Mouse (Mus musculus): ENCODE results near the gene C1ql3.

Gene C1ql3

DNA sequence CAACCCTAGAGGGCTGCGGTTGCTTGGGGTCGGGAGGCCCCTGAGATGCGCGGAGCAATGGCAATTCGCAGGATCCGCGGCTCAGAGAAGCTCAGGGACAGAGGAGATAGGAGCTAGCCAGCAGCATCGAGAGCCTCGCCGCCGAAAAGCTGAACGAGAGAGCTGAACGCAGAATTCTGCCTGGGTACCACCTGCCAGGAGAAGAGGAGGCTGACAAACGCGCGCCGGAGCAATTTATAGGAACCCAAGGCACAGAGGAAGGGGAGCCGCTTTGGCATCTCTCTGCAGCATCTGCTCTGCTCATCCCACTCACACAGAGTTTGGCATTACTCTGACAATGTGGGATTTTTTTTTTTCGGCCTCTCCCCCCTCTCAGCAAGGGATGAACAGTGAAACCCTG lies at the start of gene C1ql3:
TSS of gene C1ql3 (minus strand) at position 335 of the 400 bp plus-strand sequence.
- DNase-seq: peak in 1 of 2 experiments; percentile 17

DNA sequence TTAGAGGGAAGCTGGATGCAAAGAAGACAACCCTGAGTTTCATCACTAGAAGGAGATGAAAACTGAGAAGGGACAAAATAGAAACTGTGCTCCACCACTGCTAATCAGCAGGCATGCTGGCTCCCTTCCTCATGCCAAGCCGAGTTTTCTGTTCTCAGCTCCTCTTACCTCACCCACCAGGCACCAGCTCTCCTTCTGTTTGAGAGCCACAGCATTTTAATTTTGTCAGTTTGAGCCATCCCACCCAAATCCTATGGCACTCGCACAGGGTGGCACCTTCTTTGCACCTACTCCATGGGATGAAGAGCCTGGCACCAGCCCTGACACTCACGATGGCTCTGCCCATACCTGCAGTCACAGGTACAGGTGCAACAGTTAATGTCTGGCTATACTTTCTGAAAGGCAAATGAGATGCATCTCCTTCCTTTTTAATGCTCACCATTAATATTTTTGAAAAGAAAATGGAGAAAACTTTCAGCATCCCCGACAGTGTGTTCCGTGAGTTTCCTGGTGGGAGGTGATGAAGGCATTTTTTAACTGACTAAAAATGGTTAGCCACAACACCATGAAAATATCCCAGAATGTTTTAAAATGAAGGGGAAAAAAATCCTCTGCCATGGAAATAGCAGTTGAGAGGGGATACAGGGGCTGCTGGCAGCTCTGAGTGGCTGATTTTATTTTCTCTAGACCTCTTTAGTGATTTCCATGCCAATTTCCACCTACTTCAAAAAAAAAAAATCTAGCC lies 49.0 kb upstream of the C1ql3 start:
- no peak for DNase-seq

DNA sequence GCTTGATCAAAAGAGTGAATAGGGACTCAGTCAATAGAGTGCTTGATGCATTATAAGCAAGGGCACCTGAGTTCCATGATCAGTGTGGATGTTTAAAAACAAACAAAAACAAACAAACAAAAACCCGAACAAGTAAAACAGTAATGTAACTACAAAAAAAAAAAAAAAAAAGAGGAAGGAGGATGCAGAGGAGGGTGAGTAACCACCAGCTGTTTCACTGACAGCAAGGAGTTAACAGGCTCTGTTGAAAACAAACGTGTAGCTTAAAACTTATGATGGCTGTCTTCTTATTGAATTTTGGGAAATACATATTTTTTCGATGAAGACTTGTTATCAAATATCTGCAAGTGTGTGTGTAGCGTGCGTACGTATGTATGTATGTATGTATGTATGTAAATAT lies 37.0 kb upstream of the C1ql3 start:
- DNase-seq: no peak

DNA sequence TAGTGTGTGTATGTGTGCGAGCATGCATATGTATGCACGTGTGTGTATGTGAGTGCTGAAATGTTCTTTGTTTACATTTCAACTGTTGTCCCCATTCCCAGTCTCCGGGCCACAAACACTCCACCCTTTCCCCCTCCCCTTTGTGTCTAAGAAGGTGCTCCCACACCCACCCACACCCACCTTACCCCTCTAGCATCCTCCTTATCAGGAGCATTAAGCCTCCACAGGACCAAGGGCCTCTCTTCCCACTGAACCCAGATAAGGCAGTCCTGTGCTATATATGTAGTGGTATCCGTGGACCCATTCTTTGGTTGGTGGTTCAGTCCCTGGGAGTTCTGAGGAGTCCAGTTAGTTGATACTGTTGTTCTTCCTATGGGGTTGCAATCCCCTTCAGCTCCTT lies 32.9 kb upstream of the C1ql3 start:
- DNase-seq: no peak

DNA sequence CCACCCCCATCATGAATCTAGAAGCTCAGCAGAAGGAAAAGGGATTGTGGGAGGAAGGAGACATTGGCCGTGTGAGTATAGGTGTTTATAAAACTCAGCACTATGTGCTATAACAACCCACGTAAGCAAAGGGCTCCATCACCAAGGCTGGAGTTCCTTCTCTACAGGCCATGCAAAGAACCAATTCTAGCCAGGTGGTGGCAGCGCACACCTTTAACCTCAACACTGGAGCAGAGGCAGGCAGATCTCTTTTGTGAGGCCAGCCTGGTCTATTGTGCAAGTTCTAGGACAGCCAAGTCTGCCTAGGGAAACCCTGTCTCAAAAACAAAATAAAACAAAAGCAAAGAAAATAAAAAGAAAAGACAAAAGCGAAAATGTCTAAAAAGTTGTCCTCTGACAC lies 28.2 kb upstream of the C1ql3 start:
- no peak for DNase-seq

DNA sequence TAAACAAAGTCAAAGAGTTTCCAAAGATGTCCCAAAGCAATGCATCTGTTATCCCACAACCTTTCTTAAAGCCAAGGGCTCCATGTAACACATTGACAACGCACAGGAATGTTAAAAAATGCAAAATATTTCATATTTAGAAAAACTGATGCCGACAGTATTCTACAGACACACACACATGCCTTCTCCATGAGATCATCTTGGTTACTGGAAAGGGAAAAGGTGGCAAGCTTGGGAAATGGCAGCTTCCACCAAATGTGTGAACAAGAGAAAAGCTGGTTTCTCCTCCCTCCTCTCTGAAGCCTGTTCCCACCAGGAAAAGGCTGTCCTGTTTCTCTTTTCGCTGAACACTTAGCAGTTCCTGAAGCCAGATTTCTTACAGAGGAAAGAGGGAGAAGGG lies 27.2 kb upstream of the C1ql3 start:
- DNase-seq: no peak

DNA sequence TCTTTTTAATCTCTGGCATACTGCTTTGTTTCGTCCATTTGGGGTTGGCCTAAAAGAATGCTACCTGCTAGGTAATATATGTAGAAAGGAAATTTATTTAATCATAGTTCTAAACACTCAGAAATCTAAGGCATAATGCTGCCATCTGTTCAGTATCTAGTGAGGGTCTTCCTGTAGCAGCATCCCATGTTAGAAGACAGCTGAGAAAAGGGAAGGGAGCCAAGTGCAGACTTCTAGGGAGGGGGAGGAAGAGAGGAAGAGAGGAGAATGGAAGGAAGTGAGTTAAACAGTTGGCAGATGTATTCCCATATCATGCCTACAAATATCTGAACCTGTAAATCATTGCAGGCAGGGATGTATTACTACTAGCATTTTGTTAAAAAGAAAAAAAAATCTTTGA lies 7.3 kb upstream of the C1ql3 start:
- DNase-seq: no peak

DNA sequence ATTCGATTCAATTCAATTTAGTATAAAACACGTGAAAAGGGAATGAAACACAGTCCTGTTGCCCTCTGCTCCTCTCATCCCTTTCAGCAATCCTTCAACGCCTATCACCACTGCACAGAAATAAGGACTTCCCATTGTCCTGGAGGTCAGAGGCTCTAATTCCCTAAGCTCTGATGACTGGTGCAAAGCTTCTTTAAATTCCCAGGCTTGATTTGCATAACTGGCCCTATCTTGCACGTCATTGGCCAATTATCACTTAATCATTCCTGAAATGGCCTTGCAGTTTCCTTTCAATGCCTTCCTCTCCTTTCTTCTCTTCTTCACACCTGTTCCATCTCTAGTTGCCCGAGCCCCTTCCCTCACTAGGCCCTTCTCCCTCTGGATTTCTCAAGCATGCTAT lies 6.8 kb upstream of the C1ql3 start:
- DNase-seq: no peak

DNA sequence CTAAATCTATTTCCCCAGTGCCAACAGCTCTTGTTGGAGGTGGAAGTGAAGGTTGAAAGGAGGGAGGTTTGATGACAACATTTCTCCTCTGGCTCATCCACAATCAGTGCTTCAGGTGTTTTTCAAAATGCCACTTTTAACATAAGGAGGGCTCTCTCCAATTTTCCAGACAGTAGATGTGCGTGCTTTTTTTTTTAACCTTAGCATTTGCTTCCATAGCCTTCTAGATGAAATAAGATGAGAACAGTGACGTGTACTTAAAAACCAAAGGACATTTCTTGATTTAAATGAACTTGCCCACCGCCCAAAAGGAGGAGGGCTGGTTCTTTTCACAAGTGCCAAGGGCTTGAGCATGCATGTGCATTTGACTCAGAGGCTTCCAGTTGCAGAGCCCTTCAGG lies 367 bp upstream of the C1ql3 start:
- no peak for DNase-seq

DNA sequence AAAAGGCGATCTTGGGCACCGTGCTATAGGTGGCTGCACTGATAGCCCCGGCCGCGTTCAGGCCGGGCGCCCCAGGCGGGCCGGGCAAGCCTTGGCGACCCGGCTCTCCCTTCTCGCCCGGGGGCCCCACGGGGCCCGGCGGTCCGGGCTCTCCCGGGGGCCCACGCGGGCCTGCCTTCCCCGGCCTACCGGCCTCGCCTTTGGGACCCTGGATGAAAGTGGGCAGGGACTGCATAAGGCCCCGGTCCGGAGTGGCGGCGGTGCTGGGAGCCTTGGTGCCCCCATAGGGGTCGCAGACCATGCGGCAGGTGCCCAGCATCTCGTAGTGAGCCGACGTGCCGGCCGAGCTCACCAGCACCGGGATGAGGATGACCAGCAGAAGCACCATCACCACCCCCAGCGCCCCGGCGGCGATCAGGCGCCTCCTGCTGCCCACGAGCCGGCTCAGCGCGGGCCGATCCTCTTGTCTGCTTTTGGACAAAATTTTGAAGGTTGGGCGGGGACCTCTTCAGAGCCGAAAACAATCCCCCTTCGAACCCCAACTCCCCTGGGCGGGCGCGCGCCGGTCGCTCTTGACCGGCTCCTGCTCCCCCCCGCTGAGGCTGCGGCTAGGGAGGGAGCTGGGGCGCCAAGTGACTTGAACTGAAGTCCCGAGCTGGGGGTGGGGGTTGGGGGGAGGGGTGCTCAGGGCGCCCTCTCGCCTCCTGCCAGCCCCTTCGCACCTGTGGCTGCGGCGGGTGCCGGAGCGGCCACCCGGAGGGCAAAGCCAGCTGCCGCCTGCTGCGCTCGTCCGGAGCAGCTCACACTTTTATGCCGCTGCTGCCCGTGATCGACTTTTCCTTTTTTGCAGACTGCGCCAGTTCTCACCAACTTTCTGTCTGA lies 905 bp downstream of the C1ql3 start:
- DNase-seq: peak; percentile 30 to 45

DNA sequence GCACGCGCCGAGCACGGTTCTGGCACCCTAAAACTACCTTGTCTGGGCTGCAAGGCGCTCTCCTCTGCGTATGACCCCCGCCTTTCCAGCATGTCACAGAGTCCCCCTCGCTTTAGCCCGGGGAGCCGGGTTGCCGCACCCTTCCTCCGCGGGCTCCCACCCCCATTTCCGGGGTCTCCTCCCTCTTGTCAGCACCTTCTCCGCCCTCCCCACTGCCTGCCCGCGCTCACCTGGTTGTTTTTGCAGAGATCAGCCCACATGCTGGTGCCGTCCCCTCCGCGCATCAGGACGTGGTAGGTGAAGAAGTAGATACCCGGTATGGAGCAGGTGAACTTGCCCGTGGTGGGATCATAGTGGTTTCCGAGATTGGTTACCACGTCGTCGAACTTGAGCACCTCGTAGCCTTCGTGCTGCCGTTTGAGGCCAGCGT lies 1.6 kb downstream of the C1ql3 start:
- peak; percentile 9 to 19 for DNase-seq

DNA sequence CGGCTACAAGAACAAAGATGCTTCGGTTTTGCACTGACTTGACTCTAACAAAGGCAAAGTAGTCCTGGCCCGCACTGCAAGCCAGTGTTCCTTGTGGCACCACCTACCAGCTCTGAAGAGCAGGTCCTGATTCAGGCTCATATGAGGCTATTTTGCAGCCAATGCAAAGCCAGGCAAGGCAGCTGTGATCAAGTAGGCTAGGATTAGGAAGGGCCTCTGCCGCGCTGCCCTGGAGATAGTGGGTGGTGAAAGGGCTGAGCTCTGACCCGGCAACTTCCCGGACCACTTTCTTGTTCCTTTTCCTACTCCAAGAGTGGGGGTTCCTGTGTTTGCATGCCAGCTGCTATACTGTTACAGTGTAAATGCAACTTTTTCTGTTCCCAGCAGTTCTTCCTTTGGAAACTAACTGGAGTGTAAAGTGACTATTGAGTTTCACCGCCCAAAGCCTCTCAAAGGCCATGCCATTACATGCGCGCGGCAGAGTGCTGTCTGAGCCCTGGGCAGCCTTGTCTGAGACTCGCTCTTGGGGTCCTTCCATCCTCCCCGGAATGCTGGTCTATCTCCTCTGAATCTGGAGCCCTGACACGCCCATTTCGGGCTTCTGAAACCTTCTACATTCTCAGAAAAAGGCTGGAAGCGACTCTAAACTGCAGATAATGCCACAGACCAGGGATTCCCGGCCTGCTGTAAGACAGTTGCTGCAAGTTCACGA lies 2.2 kb downstream of the C1ql3 start:
- no peak for DNase-seq

DNA sequence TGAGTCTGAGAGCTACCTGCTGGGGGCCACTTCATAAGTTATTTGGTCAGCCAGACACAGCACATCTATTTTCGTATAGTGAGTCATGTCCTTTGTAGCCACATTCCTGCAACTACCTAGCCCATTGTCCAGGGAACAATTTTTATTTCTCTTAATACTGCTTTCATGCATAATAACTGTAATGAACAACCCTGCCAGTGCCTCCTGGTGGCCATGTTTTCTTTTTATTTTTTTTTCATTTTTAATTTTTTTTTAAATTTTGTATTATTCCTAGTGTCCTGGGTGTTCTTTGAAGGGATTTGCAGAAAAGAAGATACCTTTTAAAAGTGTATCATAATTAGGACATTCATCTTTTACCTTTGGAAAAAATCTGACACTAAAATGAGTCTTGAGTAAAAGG lies 3.2 kb downstream of the C1ql3 start:
- DNase-seq: no peak

DNA sequence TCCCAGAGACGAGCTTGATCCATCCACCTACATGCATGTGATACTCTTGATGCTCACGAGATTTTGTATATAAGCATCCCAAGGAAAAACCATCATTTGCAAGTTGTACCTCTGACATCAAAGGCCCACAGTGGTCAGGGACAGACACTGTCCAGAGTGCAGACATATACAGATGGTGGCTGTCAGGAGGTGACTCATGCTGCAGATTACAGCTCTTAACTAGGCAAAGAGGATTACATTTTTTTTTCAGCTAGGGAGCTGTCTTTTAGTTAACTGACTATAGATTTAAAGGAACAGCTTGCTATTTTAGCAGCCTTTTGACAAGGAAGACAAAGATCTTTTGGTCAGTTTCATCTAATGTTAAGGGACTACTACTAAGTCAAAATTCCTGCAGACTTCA lies 11.6 kb downstream of the C1ql3 start:
- no peak for DNase-seq

DNA sequence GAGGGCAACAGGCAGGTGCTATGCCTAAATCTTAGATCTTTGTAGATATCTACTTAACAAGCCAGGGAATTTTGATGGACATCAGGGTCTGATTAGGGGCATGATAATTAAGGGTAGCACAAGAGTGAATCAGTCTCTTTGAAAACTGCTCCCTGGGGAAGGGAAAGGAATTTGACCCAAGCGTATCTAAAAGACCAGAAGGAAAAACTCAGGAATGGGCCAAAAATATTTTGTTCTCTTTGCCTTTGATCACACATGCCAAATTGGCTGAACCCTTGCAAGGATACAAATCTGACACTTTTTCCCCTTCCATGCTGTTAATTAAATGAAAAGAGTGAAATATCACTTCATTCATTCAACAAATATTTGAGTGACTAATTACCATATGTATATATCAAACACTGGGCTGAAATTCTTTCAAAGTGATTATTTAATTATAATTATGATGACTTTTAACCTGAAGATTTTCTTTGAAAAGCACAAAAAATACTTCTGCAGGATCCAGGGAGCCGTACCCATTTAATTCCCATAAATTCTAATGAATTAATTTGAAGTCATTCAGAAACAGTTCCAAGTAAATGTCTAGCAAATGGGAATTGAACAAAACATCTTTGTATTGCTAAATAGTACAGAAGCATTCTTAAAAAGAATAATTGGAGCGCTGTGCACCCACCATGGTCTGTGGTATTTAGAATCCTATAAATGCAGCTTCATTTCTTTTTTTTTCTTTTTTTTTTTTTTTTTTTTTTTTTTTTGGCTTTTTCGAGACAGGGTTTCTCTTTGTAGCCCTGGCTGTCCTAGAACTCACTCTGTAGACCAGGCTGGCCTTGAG lies 26.5 kb downstream of the C1ql3 start:
- no peak for DNase-seq

DNA sequence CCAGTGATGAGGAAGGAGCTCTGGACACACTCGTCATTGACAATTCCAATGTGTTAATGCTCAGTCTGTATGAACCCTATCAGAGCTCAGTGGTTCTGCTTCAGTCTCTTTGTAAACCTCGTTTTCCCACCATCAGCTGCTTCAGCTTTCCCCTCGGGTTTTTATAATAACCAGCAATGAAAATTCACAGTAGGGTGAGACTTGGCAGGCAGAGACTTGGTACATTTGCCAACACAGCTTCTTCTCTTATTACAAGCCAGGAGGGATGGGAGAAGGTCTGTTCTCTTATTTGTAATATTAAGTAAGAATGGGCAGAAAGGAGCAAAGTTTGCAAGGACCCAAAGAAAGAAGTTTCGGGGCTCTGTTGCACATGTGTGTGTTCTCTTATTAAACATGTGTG lies 32.8 kb downstream of the C1ql3 start:
- no peak for DNase-seq

DNA sequence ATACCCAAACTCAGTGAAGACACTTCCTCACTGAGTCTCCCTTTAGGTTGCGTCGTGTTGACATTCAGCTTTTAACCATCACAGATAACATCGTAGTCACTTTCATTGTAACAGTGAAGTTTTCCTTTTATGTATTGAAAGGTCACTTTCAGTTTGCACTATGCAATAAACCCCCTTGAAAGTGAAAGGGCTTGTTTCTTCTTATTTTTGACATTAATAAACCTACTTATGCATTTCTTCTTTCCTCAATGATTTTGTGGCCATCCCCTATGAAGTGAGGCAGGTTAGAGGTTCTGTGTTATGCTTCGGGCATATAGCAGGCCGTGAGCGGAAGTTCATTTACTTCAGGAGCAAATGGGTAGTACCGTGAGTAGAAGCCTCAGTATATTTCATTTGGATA lies 34.2 kb downstream of the C1ql3 start:
- no peak for DNase-seq

DNA sequence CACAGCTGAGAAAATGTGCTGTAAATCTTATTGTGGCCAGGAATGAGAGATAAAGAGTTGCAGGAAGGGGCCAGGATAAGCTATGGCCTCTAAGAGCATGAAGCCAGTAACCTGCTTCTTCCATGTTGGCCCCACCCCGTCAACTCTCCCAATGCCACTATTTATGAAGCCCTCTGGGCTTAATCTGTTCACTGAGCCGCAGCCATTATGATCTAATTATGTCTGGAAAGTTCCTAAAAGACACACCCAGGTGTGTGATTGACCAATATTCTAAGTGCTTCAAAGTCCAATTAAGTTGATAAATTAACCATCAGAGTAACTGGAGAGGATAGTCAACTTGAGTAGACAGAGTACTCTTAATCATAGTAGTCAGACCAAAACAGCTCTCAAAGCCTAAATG lies 37.9 kb downstream of the C1ql3 start:
- DNase-seq: no peak

DNA sequence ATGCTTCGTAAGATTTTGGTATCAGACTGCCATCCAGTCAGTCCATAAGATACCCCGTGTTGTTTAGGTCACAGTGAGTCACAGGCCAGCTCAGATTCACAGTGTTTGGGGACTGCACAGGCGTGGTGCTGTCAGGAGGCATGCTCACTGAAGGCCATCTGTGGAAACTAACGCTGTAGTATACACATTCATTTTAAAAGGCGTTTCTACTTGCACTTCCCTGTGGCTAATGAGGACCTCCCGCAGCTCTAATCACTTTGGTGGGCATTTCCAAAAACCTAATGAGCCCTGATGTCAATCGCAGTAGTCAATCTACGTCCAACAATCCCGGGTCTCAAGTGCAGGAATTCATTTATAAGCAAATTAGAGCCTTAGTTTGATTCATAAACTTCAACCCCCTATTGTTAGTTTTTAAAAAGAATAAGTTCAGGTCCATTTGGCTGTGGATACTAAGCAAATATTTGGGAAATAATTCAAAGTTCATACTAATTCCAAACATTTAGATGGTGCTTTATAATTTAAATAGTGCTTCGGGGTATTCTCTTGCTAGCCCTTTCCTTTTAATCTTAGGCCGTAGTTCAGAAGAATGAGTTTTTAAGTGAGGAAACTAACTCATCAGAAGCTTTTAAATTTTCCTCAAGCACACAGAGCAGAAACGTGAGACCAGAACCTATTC lies 41.4 kb downstream of the C1ql3 start:
- no peak for DNase-seq

DNA sequence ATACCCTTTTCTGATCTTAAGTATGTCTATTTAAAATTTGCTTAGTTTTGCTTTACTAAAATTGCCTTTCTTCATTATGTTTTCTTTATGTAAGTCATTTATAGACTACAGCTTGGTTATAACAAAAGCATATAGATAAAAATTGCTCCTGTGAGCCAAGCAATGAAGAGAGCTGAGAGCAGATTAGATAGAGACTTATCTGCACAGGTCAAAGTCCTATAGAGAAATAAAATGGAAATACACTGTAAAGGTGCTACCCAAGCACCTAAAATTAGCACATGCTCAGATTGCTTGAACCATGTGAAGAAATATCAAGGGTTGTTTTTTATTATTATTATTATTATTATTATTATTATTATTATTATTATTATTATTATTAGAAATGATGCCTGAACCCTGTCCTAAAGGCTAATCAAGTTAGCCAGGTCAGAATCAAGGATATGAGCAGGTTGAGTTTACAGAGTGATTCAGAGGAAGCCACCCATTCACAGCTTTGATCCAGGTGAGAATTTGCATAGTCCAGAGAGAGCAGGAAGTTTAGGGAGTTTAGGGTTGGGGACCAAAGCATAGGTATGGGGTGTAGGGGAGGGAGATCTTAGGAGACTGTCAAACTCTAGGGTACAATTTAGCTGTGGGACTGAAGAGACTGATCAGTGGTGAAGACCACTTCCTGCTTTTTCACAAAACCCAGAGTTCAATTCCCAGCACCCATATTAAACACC lies 54.7 kb downstream of the C1ql3 start:
- no peak for DNase-seq

Measured in lung, postnatal 4 days (tissue).